Mouse (Mus musculus) urinary bladder, postnatal 4 days (tissue): ENCODE results near the gene Tmem143.
A peak's percentile ranks its signal among the peaks of the same experiment; 100 is the strongest.
"Not testable (repeated sequence)": the region's sequence is repeated elsewhere in the genome, so short reads cannot be mapped to it uniquely, and the experiment has no call there.

Experiments
- DNase-seq, 2 experiments: peaks; one replicate each; pipeline ENCODE4 v3.0.0; 2021 to 2022; ENCODE audit warnings: low spot score in 2 of 2

Gene Tmem143

DNA sequence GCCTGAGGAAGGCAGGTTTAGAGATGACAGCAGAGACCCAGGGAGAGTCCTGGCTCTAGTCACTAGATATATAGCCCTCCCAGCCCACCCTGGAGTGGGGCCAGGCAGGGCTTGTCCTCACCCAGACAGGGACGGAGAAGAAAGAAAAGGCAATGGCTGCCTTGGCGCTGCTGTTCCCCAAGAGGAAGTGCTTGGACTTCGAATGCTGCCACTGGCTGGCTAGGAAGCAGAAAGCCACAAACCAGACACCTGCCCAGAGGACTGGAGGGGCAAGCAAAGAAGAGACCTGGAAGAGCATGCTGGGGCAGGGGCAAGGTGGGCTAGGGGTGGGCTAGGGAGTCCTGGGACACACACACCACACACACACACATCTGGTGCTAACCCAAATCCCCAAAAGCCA lies 9.5 kb upstream of the Tmem143 start:
- DNase-seq = no peak

- DNase-seq = no peak
Measured at GRCm38 (mm10) chr7:45892651-45893050, 4.1 kb upstream of the Tmem143 start.

DNA sequence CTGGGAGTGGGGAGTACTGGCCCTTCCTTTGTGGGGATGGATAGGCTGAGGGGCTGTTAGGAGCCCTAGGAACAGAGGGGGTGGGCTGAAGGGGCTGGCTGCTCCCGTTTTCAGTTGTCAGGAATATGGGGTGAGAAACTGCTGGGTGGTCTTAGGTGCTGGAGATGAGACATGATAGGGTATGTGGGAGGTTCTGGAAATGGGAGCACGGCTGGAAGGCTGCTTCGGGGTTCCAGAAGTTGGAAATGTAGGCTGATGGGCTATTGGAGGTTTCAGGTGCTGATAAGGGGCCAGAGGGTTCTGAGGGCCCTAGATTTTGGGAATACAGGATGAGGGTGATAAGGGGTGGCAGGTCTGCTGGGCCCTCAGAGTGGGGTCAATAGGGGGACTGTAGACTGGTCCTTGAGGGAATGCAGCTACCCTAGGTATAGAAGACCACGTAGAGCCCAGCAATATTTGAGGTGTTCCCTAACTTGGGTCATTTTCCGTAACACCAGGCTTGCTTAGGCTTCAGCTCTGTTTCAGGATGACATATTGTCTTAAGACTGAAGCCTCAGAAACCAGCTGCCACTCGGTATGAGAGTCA lies 717 bp upstream of the Tmem143 start:
- no peak for DNase-seq

- peak in 1 of 2 experiments; percentile 49 for DNase-seq
Measured at GRCm38 (mm10) chr7:45897258-45897757, 567 bp downstream of the Tmem143 start.

GRCm38 (mm10) chr7:45898125-45898524 lies 1.4 kb downstream of the Tmem143 start:
- DNase-seq = not testable (repeated sequence)

DNA sequence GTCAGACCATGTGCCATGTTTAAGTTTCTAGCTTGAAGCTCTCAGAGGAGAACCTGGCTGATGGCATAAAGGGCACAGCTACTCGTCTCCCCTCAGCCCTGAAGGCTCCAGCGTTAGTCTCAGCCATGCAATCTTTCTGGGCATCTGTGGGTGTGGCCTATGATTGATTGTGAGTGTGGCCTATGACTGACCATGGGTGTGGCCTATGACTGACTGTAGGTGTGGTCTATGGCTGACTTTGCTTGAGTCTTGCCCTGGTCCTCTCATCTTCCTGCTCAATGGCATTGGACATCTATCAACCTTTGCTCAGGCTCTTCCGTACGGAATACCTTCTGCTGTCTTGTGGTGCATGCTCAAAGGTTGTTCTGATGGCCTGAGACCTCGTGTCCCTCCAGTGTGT lies 4.8 kb downstream of the Tmem143 start:
- no peak for DNase-seq

GRCm38 (mm10) chr7:45902481-45903002 lies 5.8 kb downstream of the Tmem143 start:
- no peak for DNase-seq

DNA sequence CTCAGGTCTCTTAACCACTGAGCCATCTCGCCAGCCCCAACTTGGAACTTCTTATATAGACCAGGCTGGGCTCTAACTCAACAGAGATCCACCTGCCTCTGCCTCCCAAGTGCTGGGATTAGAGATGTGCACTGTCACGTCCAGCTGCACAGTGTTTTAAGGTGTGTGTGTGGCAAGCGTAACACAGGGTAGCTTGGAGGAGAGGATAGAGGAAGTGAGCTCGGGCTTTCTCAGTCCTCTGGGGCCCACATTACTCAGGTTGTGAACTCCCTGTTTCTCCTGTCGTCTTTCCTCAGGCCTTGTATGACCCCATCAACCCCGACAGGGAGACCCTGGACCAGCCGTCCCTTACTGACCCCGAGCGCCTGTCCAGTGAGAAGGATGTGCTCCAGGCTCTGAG lies 9.9 kb downstream of the Tmem143 start:
- no peak for DNase-seq

- DNase-seq = no peak
Measured at GRCm38 (mm10) chr7:45908384-45908783, 11.6 kb downstream of the Tmem143 start.

- DNase-seq = no peak
Measured at GRCm38 (mm10) chr7:45909145-45909544, 12.4 kb downstream of the Tmem143 start.

DNA sequence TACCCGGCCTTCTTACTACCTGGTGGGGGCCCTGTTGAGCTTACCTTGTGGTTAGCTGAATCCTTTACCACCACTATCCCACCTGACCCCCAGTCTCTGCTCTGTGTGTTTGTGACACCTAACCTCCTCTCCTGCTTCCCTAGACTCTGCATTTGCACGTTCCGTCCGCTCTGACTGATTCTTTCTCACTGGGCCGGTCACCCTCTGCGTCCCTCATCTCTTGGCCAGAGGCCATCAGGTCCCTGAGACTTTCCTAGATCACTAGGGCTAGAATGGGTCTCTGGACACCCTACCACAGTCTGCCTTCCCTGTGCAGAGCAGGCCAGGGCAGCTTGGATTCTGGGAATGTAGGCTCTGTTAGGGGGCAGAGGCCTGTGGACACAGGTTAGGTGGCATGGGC lies 17.3 kb downstream of the Tmem143 start:
- no peak for DNase-seq

- DNase-seq = no peak
Measured at GRCm38 (mm10) chr7:45915011-45915410, 18.3 kb downstream of the Tmem143 start.

GRCm38 (mm10) chr7:45916056-45917003 lies 19.6 kb downstream of the Tmem143 start:
- peak; percentile 82 to 87 for DNase-seq

DNA sequence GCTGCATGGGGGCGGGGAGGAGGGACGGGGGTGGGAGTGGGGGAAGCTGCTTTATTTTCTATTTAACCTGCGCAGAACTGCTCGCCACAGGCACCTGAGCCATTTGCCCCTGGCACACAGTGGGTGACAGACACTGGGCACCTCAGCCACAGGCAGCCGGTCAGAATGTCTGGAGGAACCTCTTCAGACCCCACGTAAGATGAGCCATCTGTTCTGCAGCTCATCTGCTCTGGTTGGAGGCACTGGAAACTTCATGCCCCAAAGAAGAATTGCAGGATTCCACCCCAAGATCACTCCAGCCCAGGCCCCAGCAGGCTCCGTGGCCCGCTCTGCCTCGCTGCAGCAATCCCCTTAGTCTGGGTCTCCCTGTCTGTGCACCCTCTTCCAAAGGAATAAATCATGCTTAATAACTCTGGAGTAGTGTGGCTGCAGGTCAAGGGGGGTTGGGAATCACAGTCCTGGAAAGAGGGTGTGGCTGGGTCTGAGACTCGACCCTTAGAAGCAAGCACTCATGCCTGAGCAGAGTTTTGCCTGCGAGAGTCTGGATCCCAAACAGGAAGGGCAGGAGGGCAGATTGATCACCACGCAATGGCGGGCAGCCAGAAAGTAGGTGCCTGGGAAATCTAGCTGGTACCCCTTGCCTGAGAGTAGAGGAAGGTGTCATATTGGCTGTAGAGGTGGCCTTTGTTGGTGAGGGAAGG lies 20.4 kb downstream of the Tmem143 start:
- DNase-seq = no peak

GRCm38 (mm10) chr7:45917926-45918325 lies 21.2 kb downstream of the Tmem143 start:
- no peak for DNase-seq

DNA sequence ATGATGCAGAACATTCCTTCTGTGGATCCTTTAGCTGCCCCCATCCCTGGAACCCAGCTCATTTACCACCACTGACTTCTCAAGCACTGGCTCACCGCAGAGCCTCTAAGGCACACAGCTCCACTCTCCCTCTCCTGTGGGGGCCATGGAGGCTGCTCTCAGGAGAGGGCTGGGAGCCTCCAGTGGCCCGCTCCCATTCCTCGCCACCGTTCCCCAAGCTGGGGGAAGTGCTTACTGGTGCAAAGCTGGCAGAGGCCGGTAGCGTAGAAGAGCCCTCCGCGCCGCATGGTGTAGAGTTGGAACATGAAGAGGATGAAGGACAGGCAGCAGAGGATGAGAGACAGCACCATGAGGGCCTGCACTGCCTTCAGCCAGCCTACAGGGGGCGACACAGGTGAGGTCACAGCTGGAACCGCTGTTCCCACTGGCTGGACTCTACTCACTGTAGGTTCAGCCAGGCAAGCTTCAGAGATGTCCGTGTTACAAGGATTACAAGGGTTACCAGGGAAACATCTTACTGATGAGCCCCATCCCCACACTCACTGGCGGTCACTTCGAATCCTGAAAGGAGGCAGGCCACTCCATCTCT lies 22.4 kb downstream of the Tmem143 start:
- DNase-seq = no peak

GRCm38 (mm10) chr7:45919761-45920160 lies 23.0 kb downstream of the Tmem143 start:
- DNase-seq = no peak

DNA sequence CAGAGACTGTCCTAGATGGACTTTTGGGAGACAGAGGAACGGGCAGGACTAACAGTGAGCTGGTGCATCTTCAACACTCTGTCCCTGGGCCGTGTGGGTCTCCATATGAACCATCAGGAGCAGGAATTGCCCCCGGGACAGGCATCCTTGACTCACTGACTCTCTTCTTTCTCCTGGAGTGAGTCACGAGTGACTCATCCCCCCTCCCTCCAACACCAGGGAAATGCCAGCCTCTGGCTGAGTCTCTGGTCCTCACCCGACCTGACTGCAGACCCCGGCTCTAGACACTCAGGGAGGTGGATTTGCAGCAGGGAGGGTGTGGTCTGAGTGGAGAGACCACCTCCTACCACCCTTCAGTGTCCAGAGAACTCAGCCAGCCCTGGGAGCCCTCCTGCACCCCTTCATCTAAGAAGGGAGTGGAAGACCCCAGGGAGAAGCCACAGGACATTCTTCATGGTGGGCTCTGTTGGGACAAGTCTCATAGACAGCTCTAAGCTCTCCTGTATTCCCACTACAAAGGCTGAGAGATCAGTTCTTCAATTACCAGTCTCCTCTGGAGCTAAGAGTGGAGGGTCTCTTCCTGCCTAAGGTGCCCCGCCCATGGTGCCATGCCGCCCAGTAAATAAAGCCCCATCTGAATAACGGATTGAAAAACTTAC lies 24.0 kb downstream of the Tmem143 start:
- DNase-seq = no peak

- DNase-seq = peak in 1 of 2 experiments; percentile 63
Measured at GRCm38 (mm10) chr7:45921242-45921621, 24.5 kb downstream of the Tmem143 start, which contains the start of gene Emp3. TSS of gene Emp3 (minus strand) at chr7:45921404.

DNA sequence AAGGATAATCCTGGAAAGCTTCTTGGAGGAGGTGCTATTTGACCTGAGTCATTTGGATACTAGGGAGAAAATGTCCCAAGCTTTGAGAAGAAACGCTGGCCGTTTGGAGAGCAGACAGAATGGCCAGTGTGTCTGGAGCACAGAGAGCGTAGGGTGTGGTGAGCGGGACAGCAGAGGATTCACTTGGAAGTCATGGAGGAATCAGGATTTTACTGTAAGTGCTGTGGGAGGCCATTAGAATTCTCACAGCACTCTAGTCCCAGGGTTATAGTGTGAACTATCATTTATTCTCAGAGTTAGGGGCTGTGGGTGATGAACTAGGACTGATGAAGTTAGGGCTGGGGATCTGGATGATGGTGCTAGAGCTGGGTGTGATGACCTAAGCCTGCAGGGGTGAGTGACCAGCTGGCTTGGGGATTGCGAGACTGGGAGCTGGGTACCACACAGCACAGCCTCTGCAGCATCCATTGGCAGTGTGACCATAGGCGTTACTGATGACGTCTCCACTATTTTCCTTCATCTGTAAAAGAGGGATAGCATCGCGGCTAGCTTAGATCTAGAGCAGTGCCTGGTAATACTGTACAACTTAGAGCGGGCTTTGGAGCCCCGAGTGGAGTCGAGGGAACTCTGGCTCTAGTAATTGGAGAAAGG lies 25.3 kb downstream of the Tmem143 start:
- DNase-seq = no peak
